Mouse (Mus musculus) NIH3T3 (cell line): Measurements from ENCODE around the gene Gm9611.
"Not testable (repeated sequence)": the region's sequence is repeated elsewhere in the genome, so short reads cannot be mapped to it uniquely, and the experiment has no call there.

Source experiments
- DNase-seq: peaks from one replicate; pipeline ENCODE4 v3.0.0-alpha.2; 2012; ENCODE audit warnings: low read depth

Gene Gm9611

GRCm38 (mm10) chr14:42297258-42297657 is at the start of gene Gm9611:
Gene Gm9611, minus strand, starts transcription at chr14:42297358.
- not testable (repeated sequence) for DNase-seq

GRCm38 (mm10) chr14:42309910-42310309 is 12.8 kb upstream of the Gm9611 start, which contains the start of gene Gm7995:
Gene Gm7995, plus strand, starts transcription at chr14:42310210.
- DNase-seq: not testable (repeated sequence)

GRCm38 (mm10) chr14:42259948-42260347 is 37.2 kb downstream of the Gm9611 start, which contains the start of gene Gm17026:
Gene Gm17026, minus strand, starts transcription at chr14:42260048.
- not testable (repeated sequence) for DNase-seq
